Mouse (Mus musculus): ENCODE data around the gene Gpsm2.

Gene Gpsm2

GRCm38 (mm10) chr3:108722036-108722872 is at the start of gene Gpsm2:
Gene Gpsm2, minus strand, starts transcription at chr3:108722309.
- in situ Hi-C loops (cut with MboI): no loop called here

GRCm38 (mm10) chr3:108770725-108771368 is 48.7 kb upstream of the Gpsm2 start:
- in situ Hi-C loops (cut with MboI): no loop called here

- in situ Hi-C loops (cut with MboI): no loop called here
Observed at GRCm38 (mm10) chr3:108769547-108769946, 47.4 kb upstream of the Gpsm2 start.

GRCm38 (mm10) chr3:108767416-108767815 is 45.3 kb upstream of the Gpsm2 start:
- in situ Hi-C loops (cut with MboI): no loop called here

- in situ Hi-C loops (cut with MboI): no loop called here
Observed at GRCm38 (mm10) chr3:108766943-108767342, 44.8 kb upstream of the Gpsm2 start.

GRCm38 (mm10) chr3:108765476-108765875 is 43.4 kb upstream of the Gpsm2 start:
- in situ Hi-C loops (cut with MboI): no loop called here

GRCm38 (mm10) chr3:108764976-108765375 is 42.9 kb upstream of the Gpsm2 start:
- in situ Hi-C loops (cut with MboI): no loop called here

- in situ Hi-C loops (cut with MboI): no loop called here
Observed at GRCm38 (mm10) chr3:108763691-108764090, 41.6 kb upstream of the Gpsm2 start.

- in situ Hi-C loops (cut with MboI): no loop called here
Observed at GRCm38 (mm10) chr3:108762597-108763111, 40.5 kb upstream of the Gpsm2 start.

- in situ Hi-C loops (cut with MboI): no loop called here
Observed at GRCm38 (mm10) chr3:108759566-108760420, 37.7 kb upstream of the Gpsm2 start.

GRCm38 (mm10) chr3:108757570-108757969 is 35.5 kb upstream of the Gpsm2 start:
- in situ Hi-C loops (cut with MboI): no loop called here

- in situ Hi-C loops (cut with MboI): no loop called here
Observed at GRCm38 (mm10) chr3:108756131-108756530, 34.0 kb upstream of the Gpsm2 start.

- in situ Hi-C loops (cut with MboI): no loop called here
Observed at GRCm38 (mm10) chr3:108755542-108755941, 33.4 kb upstream of the Gpsm2 start.

- in situ Hi-C loops (cut with MboI): no loop called here
Observed at GRCm38 (mm10) chr3:108754541-108754940, 32.4 kb upstream of the Gpsm2 start.

- in situ Hi-C loops (cut with MboI): no loop called here
Observed at GRCm38 (mm10) chr3:108751691-108752090, 29.6 kb upstream of the Gpsm2 start.

- in situ Hi-C loops (cut with MboI): no loop called here
Observed at GRCm38 (mm10) chr3:108751061-108751460, 29.0 kb upstream of the Gpsm2 start.

GRCm38 (mm10) chr3:108744060-108744459 is 22.0 kb upstream of the Gpsm2 start:
- in situ Hi-C loops (cut with MboI): no loop called here

- in situ Hi-C loops (cut with MboI): no loop called here
Observed at GRCm38 (mm10) chr3:108739045-108739708, 17.1 kb upstream of the Gpsm2 start, which contains the start of gene Aknad1. Gene Aknad1, plus strand, starts transcription at chr3:108739658.

- in situ Hi-C loops (cut with MboI): no loop called here
Observed at GRCm38 (mm10) chr3:108737761-108738160, 15.7 kb upstream of the Gpsm2 start.

- in situ Hi-C loops (cut with MboI): no loop called here
Observed at GRCm38 (mm10) chr3:108730316-108730715, 8.2 kb upstream of the Gpsm2 start.

GRCm38 (mm10) chr3:108727776-108728175 is 5.7 kb upstream of the Gpsm2 start:
- in situ Hi-C loops (cut with MboI): no loop called here

Measured in mature B cell (primary cell).